Comparison of ENCODE assay signal across 17 mouse cellular contexts in genomic region chr4:86657176-86657575, GRCm38 (mm10). TPM values are rescaled to one million over a fixed set of nuclear protein-coding genes. Genes with fewer than 3 reads are reported as not detected.
DNase-seq lines count a peak whose midpoint lies in the region; ATAC-seq and TF ChIP-seq lines count a peak whose summit lies in the region.
"Had no signal": no experiment of that assay in that cellular context is flagged by ENCODE, and none has a peak within 500 bp of the region (broad histone marks: within the 10 kb centered on the region; RNA-seq: fewer than 3 reads in every experiment).

No protein-coding gene starts in this region.

- no peak overlapping the region for H3K4me2 ChIP-seq in liver, embryonic 11.5 days
- H3K4me2 ChIP-seq: midbrain, embryonic 13.5 days had no signal

- peak; percentile 63 for DNase-seq in liver, adult 2 months (ENCODE audit: extremely low read depth, low read depth, low spot score)
- no peak for DNase-seq in liver, embryonic 11.5 days (ENCODE audit: low spot score)
- DNase-seq in heart, adult 2 months, result peak; percentile 44 to 75
- peak; percentile 72 for DNase-seq in heart, postnatal 10 days
- peak; percentile 60 for DNase-seq in lung, postnatal 36 days
- no peak for DNase-seq in frontal cortex, postnatal 14 days (ENCODE audit: low spot score in 2 of 2)
- no peak for DNase-seq in right cerebral cortex, postnatal 36 days (ENCODE audit: low spot score in 2 of 2)
- DNase-seq: B cell, adult 2 months; cerebellum, adult 11 months; kidney, adult 2 months; kidney, postnatal 4 days; layer of hippocampus, postnatal 36 days; right cerebral cortex, postnatal 14 days had no signal

- TF ChIP-seq CTCF in liver, adult 2 months (IDR thresholded peaks at IDR 0.05; ENCODE audit: low read depth, low read length), result no peak
- TF ChIP-seq CTCF in heart, adult 2 months (IDR thresholded peaks at IDR 0.05), result no peak

- ATAC-seq in liver, embryonic 11.5 days (replicated peaks; ENCODE audit: low FRiP score), result no peak
- ATAC-seq in activated CD4-positive, CD25-positive, alpha-beta regulatory T cell, adult 4 months, result no peak
- ATAC-seq: forebrain, embryonic 16.5 days; midbrain, embryonic 13.5 days had no signal

- TF ChIP-seq POLR2A in liver, adult 2 months (IDR thresholded peaks at IDR 0.05; ENCODE audit: extremely low read depth, insufficient read depth, low read length), result no peak
- TF ChIP-seq POLR2A in heart, adult 2 months (IDR thresholded peaks at IDR 0.05; ENCODE audit: insufficient read depth, low read depth, low read length), result no peak

- no peaks in the 10 kb centered on the region for H3K27me3 ChIP-seq in liver, adult 2 months (ENCODE audit: control insufficient read depth, insufficient read depth, low read length)
- H3K27me3 ChIP-seq in liver, embryonic 11.5 days (replicated peaks; ENCODE audit: control insufficient read depth, insufficient read depth, low read length), result no peaks in the 10 kb centered on the region
- no peaks in the 10 kb centered on the region for H3K27me3 ChIP-seq in heart, adult 2 months (ENCODE audit: control insufficient read depth, insufficient read depth, low read length)
- H3K27me3 ChIP-seq: midbrain, embryonic 13.5 days had no signal

- H3K4me1 ChIP-seq in liver, adult 2 months (ENCODE audit: control insufficient read depth, insufficient read depth, low read length), result peaks cover 7% of the 10 kb centered on the region; the same call in 1 of the 2 replicates
- H3K4me1 ChIP-seq in liver, embryonic 11.5 days (replicated peaks; ENCODE audit: control insufficient read depth, insufficient read depth, low read length), result no peaks in the 10 kb centered on the region; the same call in 1 of the 2 replicates
- peaks cover 2% of the 10 kb centered on the region; the same call in 1 of the 2 replicates for H3K4me1 ChIP-seq in heart, adult 2 months (ENCODE audit: control insufficient read depth, insufficient read depth, low read length)
- H3K4me1 ChIP-seq: hindbrain, embryonic 10.5 days; midbrain, embryonic 13.5 days had no signal

- H3K36me3 ChIP-seq in liver, adult 2 months (ENCODE audit: control insufficient read depth, insufficient read depth, low read length), result peaks cover 65% of the 10 kb centered on the region
- H3K36me3 ChIP-seq in liver, embryonic 11.5 days (ENCODE audit: control insufficient read depth, insufficient read depth, low read length), result peaks cover 58% of the 10 kb centered on the region
- H3K36me3 ChIP-seq in heart, adult 2 months (ENCODE audit: control insufficient read depth, insufficient read depth, low read length), result peaks cover 16% of the 10 kb centered on the region

- H3K27ac ChIP-seq in liver, adult 2 months (replicated peaks; ENCODE audit: insufficient read depth, low read depth, low read length), result no peak overlapping the region
- H3K27ac ChIP-seq in liver, embryonic 11.5 days (ENCODE audit: low read depth, low read length), result no peak overlapping the region
- H3K27ac ChIP-seq in heart, adult 2 months, result peak overlapping the region; percentile 72
- H3K27ac ChIP-seq: hindbrain, embryonic 10.5 days; midbrain, embryonic 13.5 days had no signal

- no peak overlapping the region for H3K4me3 ChIP-seq in liver, adult 2 months (ENCODE audit: insufficient read depth, low read depth, low read length)
- no peak overlapping the region for H3K4me3 ChIP-seq in liver, embryonic 11.5 days (ENCODE audit: low read depth, low read length)
- no peak overlapping the region for H3K4me3 ChIP-seq in heart, adult 2 months
- H3K4me3 ChIP-seq: hindbrain, embryonic 10.5 days; midbrain, embryonic 13.5 days had no signal

- 0 out of 2 replicates have a peak, but pooled peaks have one; percentile 59 for TF ChIP-seq EP300 in heart, adult 2 months (IDR thresholded peaks at IDR 0.05; ENCODE audit: insufficient read depth, low read depth, low read length)

- intact Hi-C loops in heart, adult 2 months (cut with DNase I), result loop anchor here (2.0 to 5.0 kb wide), 2 partner anchors 14 to 35 kb away; partner anchors contain the start of gene Plin2
- intact Hi-C loops in heart, postnatal 10 days (cut with DNase I), result no loop called here

- H3K79me2 ChIP-seq in liver, adult 2 months (ENCODE audit: control insufficient read depth, insufficient read depth, low read length), result no peaks in the 10 kb centered on the region
- H3K79me2 ChIP-seq in heart, adult 2 months (replicated peaks; ENCODE audit: control insufficient read depth, insufficient read depth, low read length), result no peaks in the 10 kb centered on the region

- no peak overlapping the region for H3K9ac ChIP-seq in liver, adult 2 months (ENCODE audit: low read depth, low read length)
- H3K9ac ChIP-seq in liver, embryonic 11.5 days (ENCODE audit: low read depth, low read length), result no peak overlapping the region
- no peak overlapping the region for H3K9ac ChIP-seq in heart, adult 2 months (ENCODE audit: low read depth, low read length)
- H3K9ac ChIP-seq: midbrain, embryonic 13.5 days had no signal

- no peaks in the 10 kb centered on the region for H3K9me3 ChIP-seq in liver, embryonic 11.5 days (ENCODE audit: control insufficient read depth, low read length)
- H3K9me3 ChIP-seq: hindbrain, embryonic 10.5 days; midbrain, embryonic 13.5 days had no signal

- WGBS in liver, adult 2 months, result 46% methylated on average over 12 of the region's 12 CpGs
- WGBS in liver, embryonic 11.5 days, result 92% methylated on average over 12 of the region's 12 CpGs
- 57% methylated on average over 12 of the region's 12 CpGs for WGBS in heart, adult 2 months

RNA-seq across cellular contexts. Expression of gene Plin2, which starts 12.7 kb away (rescaled TPM):
- 294 and 339 TPM in 2 replicates for total RNA-seq in liver, adult 2 months (2014; rRNA removed)
- 449 and 502 TPM in 2 replicates for polyA plus RNA-seq in liver, adult 2 months (2012; rRNA removed)
- polyA plus RNA-seq in liver, embryonic 11.5 days (2014; fragmentation: Nextera tagmentation; extraction: Ambion mirVana), result 161 and 169 TPM in 2 replicates
- 100 to 1,000 TPM; 115 to 120 TPM for total RNA-seq in heart, adult 2 months (2021)
- polyA plus RNA-seq in heart, adult 2 months (2012; rRNA removed), result 89.4 and 117 TPM in 2 replicates
- total RNA-seq in heart, postnatal 10 days (2021), result 100 to 1,000 TPM; 132 to 153 TPM
- 10 to 100 TPM; 16.2 to 29.6 TPM for polyA plus RNA-seq in activated CD4-positive, CD25-positive, alpha-beta regulatory T cell, adult 4 months (2017; shearing (Covaris generic))

RNA-seq across cellular contexts. Expression of gene Haus6, which starts 45.3 kb away (rescaled TPM):
- total RNA-seq in liver, adult 2 months (2014; rRNA removed), result 2.3 and 2.7 TPM in 2 replicates
- 1.1 and 2.1 TPM in 2 replicates for polyA plus RNA-seq in liver, adult 2 months (2012; rRNA removed)
- 27.8 and 30.6 TPM in 2 replicates for polyA plus RNA-seq in liver, embryonic 11.5 days (2014; fragmentation: Nextera tagmentation; extraction: Ambion mirVana)
- 1 to 10 TPM; 4.7 to 5.5 TPM for total RNA-seq in heart, adult 2 months (2021)
- 1.3 and 1.8 TPM in 2 replicates for polyA plus RNA-seq in heart, adult 2 months (2012; rRNA removed)
- 10 to 100 TPM in 1 of 2 experiments, 1 to 10 TPM in 1; 8.1 to 10.6 TPM for total RNA-seq in heart, postnatal 10 days (2021)
- polyA plus RNA-seq in activated CD4-positive, CD25-positive, alpha-beta regulatory T cell, adult 4 months (2017; shearing (Covaris generic)), result 10 to 100 TPM; 17.1 to 17.2 TPM

Comparison
In these comparisons a context has a peak if more than half of its experiments do, and no peak if none do; other contexts are left out.
1. DNase-seq: peak in liver, adult 2 months (single experiment), heart, adult 2 months (2 of 2), heart, postnatal 10 days (2 of 2) and lung, postnatal 36 days (single experiment); none in liver, embryonic 11.5 days (single experiment), frontal cortex, postnatal 14 days (0 of 2) and right cerebral cortex, postnatal 36 days (0 of 2).